In genomic region chr2:117438586-117439371, GRCm38 (mm10) we compare ENCODE assay signal across 9 mouse cellular contexts.
DNase-seq lines count a peak whose midpoint lies in the region; ATAC-seq lines count a peak whose summit lies in the region.
"Had no signal": no experiment of that assay in that cellular context is flagged by ENCODE, and none has a peak within 500 bp of the region (broad histone marks: within the 10 kb centered on the region; RNA-seq: fewer than 3 reads in every experiment).

No protein-coding gene starts in this region.

- ATAC-seq in forebrain, embryonic 13.5 days = peak; percentile 87
- ATAC-seq in hindbrain, embryonic 16.5 days = peak; percentile 91
- peak; percentile 87 for ATAC-seq in megakaryocyte, adult 5-6 weeks (ENCODE audit: poor library complexity, severe bottlenecking)

- no peak overlapping the region for H3K4me3 ChIP-seq in forebrain, embryonic 13.5 days
- no peak overlapping the region for H3K4me3 ChIP-seq in hindbrain, embryonic 16.5 days (ENCODE audit: low read length)

- peak overlapping the region; percentile 75 for H3K27ac ChIP-seq in forebrain, embryonic 13.5 days
- no peak overlapping the region for H3K27ac ChIP-seq in hindbrain, embryonic 16.5 days (ENCODE audit: low read depth, low read length)
- H3K27ac ChIP-seq: macrophage had no signal

- no peak overlapping the region for H3K4me2 ChIP-seq in forebrain, embryonic 13.5 days
- no peak overlapping the region for H3K4me2 ChIP-seq in hindbrain, embryonic 16.5 days (ENCODE audit: low read length)

- peak; percentile 60 for DNase-seq in Muller cell, postnatal 12 days (ENCODE audit: inconsistent ontology term)
- peak; percentile 37 for DNase-seq in c-Kit-positive CD71-positive TER-119-negative erythroid progenitor cells, embryonic 14.5 days (ENCODE audit: low read depth)
- peak; percentile 53 to 80 for DNase-seq in layer of hippocampus, postnatal 25 days (ENCODE audit: extremely low spot score in 1 of 2, low spot score in 1 of 2)
- peak; percentile 92 to 93 for DNase-seq in right cerebral cortex, postnatal 10 days (ENCODE audit: low spot score in 2 of 2)
- peak; percentile 59 for DNase-seq in urinary bladder, postnatal 25 days (ENCODE audit: low spot score)

- H3K9ac ChIP-seq in forebrain, embryonic 13.5 days = no peak overlapping the region
- no peak overlapping the region for H3K9ac ChIP-seq in hindbrain, embryonic 16.5 days (ENCODE audit: low read depth, low read length)

- 0 out of 2 replicates have a peak, but pooled peaks cover 3% of the 10 kb centered on the region for H3K4me1 ChIP-seq in forebrain, embryonic 13.5 days
- H3K4me1 ChIP-seq in hindbrain, embryonic 16.5 days (ENCODE audit: control insufficient read depth, insufficient read depth, low read depth, low read length) = no peaks in the 10 kb centered on the region; the same call in 1 of the 2 replicates

- no peaks in the 10 kb centered on the region for H3K9me3 ChIP-seq in forebrain, embryonic 13.5 days (replicated peaks)
- no peaks in the 10 kb centered on the region for H3K9me3 ChIP-seq in hindbrain, embryonic 16.5 days (ENCODE audit: control insufficient read depth, low read length)

- H3K36me3 ChIP-seq in forebrain, embryonic 13.5 days (ENCODE audit: poor library complexity, severe bottlenecking) = no peaks in the 10 kb centered on the region
- no peaks in the 10 kb centered on the region for H3K36me3 ChIP-seq in hindbrain, embryonic 16.5 days (ENCODE audit: control insufficient read depth, insufficient read depth, low read length)

- WGBS in forebrain, embryonic 13.5 days = 65% methylated on average over 8 of the region's 8 CpGs
- whole genome bisulfite sequencing in hindbrain, embryonic 16.5 days = 66% methylated on average over 8 of the region's 8 CpGs

- no peaks in the 10 kb centered on the region for H3K27me3 ChIP-seq in forebrain, embryonic 13.5 days
- no peaks in the 10 kb centered on the region for H3K27me3 ChIP-seq in hindbrain, embryonic 16.5 days (replicated peaks; ENCODE audit: control insufficient read depth, insufficient read depth, low read length)

Comparison
In these comparisons a context has a peak if more than half of its experiments do, and no peak if none do; other contexts are left out.
1. DNase-seq: peak in every context shown above with its lines; median percentile 92 in right cerebral cortex, postnatal 10 days; 66 in layer of hippocampus, postnatal 25 days; 60 in Muller cell, postnatal 12 days; 59 in urinary bladder, postnatal 25 days; 37 in c-Kit-positive CD71-positive TER-119-negative erythroid progenitor cells, embryonic 14.5 days.